Mouse (Mus musculus): ENCODE results near the gene Cers5. TPM values are rescaled to one million over a fixed set of nuclear protein-coding genes. Genes with fewer than 3 reads are reported as not detected.

Cers5 gene
- polyA plus RNA-seq, 1 experiment = 35.4 TPM

DNA sequence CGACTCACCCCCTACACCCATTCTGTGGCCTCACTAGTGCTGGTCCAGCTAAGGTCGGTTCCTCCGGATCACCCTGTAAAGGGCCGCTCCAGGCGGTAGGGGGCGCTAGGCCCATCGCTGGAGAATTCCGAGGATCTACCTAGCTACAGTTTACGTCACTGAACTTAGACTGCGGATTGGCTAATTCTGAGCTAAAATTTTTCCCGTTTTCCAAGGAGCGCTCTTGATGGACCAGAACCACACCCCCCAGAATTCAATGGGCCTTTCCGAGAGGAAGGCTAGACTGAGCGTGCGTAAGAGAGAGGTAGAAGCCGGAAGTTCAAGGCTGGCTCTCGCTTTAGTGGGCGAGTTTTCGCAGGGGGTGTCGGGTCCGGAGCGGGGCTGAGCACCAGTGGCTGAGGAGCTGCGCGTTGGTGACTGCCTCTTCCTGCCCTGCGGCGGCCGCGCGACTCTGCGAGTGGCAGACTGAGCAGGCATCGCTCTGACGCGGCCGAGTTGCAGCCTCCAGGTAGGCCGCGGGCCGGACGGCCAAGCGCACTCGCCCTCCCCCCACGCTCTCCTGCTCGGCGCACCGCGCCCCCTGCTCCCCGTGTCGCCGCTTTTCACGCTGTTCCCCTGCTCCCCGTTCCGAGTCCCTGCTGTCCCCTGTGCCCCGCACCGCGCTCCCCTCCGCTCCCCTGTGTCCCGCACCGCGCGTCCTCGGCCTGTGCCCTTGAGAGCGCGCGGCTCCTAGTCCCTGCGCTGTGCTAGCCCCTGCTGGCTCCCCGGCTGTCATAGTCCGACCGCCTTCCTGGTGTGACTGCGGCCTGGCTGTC, 47.1 kb downstream of the Cers5 start, which contains the start of gene Cox14:
Cox14 (plus strand) TSS at position 278 of the 815 bp plus-strand sequence.
- peak; percentile 89 for DNase-seq (ENCODE audit: low spot score)

DNA sequence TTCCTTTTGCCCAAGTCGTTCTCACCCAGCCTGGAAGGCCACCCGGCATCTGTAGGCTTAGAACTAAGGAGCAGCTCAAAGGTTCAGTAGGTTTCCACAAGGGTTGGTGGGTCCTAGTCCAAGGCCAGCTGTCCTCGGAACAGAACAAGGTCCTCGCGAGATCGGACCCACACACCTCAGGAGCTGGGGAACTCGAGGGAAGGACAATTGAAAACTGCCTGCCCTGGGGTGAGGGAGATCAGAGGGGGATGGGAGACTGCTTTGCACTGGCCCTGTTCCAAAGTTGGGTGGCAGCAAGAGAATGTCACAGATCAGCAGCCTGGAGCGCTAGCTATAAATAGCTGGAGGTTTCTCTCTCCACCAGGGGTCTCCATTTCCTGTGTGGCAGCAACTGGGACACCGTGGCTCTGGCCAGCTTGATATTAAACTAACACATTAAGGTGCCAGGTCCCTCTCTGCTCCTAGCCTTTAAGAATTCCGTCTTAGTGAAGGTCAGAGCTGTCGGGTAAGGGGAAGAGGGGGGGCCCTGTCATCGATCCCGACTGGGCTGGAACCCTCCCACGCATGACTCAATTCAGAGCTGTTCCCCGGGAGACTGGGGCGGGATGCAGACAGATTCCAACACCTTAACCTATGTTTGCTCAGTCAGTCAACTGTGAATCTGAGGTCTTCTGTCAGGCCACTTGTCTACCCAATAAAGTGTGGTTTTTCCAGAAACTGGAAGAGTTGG, 48.2 kb downstream of the Cers5 start:
- DNase-seq (ENCODE audit: low spot score) = no peak

- no peak for DNase-seq (ENCODE audit: low spot score)
These were observed 49.0 kb downstream of the Cers5 start for GRCm38 (mm10) chr15:99723515-99724291.

DNA sequence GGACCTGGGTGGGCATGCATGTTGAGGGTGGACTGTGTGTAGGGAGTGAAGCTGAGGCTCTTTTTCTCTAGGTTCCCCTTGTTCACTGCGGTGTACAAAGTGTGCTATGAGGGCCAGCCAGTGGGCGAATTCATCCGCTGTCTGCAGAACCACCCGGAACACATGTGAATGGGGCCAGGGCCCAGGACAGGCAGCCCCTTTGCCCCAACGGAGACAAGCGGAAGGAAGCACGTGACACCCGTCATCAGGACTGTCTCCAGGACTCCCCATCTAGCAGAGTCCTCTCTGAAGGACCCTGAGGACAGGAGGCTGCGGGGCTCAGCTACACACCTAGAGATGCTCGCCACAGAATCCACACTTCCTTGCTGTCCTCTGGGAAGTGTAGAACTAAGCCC, 49.6 kb downstream of the Cers5 start:
- no peak for DNase-seq (ENCODE audit: low spot score)

- DNase-seq (ENCODE audit: low spot score) = no peak
These were observed 50.6 kb downstream of the Cers5 start for GRCm38 (mm10) chr15:99721921-99722743.

- no peak for DNase-seq (ENCODE audit: low spot score)
These were observed 52.8 kb downstream of the Cers5 start for GRCm38 (mm10) chr15:99719865-99720264.

- no peak for DNase-seq (ENCODE audit: low spot score)
These were observed 54.1 kb downstream of the Cers5 start for GRCm38 (mm10) chr15:99718461-99719021.

GRCm38 (mm10) chr15:99717386-99718334, 55.0 kb downstream of the Cers5 start, which contains the start of gene Gpd1:
Gpd1 (plus strand) TSS chr15:99717515.
- DNase-seq (ENCODE audit: low spot score) = no peak

DNA sequence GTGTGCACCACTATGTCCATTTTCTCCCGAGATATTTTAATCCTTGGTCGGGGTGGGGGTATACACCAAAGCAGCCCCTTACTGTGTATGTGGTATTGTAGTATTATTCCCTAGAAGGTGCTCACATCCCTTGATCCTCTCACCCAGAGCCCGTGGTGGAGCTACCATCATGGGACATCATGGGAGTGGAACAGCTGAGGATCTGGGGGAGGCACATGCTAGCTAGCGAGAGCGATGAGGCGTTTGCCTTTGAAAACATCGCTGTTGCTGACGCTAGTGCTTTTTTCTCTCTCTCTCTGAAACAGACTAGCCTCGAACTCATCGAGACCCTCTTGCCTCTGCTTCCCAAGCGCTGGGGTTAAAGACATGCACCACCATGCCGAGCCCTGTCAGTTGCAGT, 55.9 kb downstream of the Cers5 start:
- no peak for DNase-seq (ENCODE audit: low spot score)

GRCm38 (mm10) chr15:99715982-99716746, 56.5 kb downstream of the Cers5 start:
- no peak for DNase-seq (ENCODE audit: low spot score)

GRCm38 (mm10) chr15:99715361-99715865, 57.3 kb downstream of the Cers5 start:
- DNase-seq (ENCODE audit: low spot score) = no peak

- peak; percentile 46 for DNase-seq (ENCODE audit: low spot score)
These were observed 57.8 kb downstream of the Cers5 start for GRCm38 (mm10) chr15:99714858-99715257.

- DNase-seq (ENCODE audit: low spot score) = no peak
These were observed 58.5 kb downstream of the Cers5 start for GRCm38 (mm10) chr15:99714206-99714605.

DNA sequence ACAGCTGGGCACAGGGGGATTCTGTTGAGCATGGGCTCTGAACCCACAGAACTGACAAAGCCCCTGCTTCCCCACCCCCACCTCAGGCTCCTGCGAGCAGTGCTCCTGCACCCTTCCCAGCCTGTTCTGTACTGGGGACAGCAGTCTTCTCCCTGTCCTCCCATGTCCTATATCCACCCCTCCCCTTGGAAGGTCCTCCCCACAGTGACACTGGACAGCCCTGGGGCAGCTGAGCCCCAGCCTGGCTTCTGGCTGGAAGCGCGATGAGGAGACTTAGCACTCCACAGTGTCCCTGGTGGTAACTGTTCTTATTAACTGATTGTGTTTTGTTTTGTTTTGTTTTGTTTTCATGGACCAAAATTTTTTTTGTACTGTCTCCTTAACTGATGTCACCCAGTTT, 59.1 kb downstream of the Cers5 start:
- DNase-seq (ENCODE audit: low spot score) = no peak

DNA sequence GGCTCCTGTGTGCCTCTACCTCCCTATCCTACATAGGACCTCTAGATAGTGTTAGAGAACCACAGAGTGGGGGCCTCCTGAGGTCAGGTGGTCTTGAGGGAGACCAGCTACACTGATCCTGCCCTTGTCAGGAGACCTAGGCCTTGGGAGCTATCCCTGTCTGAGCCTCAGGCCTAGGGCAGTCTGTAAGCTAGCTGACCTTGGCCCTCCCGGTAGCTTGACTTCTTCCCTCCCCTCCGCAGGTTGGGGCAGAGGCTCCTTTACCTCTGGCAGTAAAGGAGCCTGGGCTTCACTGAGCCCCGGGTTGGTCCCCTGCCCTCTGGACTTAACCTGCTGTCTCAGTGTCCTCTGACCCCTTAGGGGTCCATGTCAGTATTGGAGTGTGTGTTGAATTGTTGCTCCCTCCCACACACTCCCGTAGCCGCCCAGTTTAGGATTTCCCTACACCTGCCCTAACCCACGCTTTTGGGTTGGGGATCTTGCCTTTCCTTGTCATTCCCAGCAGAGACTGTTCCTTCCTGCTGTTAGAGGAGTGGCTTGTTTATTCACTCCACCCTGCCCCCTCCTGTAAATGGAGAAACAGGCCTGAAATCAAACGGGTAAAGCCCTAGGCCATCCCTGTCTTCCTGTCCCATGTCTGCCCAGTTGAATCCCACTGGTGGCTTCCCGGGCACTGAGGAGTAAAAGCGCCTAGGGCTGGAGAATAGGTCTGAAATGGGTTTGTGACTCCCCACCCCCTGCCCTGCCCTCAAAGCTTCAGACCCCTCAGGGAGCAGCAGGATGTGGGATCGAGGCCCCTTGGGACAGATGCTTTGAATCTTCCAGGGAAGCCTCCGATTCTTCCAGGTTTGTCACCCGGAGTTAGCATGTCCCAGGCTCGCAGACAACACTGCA, 59.8 kb downstream of the Cers5 start:
- DNase-seq (ENCODE audit: low spot score) = no peak

DNA sequence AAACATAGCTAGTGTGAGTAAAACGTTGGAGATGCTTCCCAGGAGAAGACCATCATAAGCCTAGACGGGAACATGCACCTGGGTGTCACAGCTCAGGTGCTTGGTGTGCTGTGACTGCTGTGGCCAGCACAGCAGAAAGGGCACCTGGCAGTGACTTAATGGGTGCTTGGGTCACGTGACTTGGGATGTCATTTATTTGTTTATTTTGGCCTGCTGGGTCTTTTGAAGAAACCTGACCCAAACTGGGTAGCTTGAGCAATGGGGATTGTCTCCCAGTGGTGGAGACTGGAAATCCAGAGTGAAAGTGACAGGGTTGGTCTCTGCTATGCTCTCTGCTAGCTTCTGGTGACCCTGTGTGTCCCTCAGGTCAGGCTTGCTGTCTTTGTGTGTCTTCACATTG, 61.2 kb downstream of the Cers5 start:
- DNase-seq (ENCODE audit: low spot score) = no peak

Measured in urinary bladder, adult 2 months (tissue).